Mouse (Mus musculus): ENCODE data around the gene Fundc1. TPM values are rescaled to one million over a fixed set of nuclear protein-coding genes. Genes with fewer than 3 reads are reported as not detected.
"Not testable (repeated sequence)": the region's sequence is repeated elsewhere in the genome, so short reads cannot be mapped to it uniquely, and the experiment has no call there.

Fundc1 gene
- 66.3 and 73.8 TPM in 2 replicates for polyA plus RNA-seq (2015; fragmentation: Nextera tagmentation; extraction: Ambion mirVana)

- H3K4me3 ChIP-seq (replicated peaks) = peak within 1 kb of the TSS; percentile 44
- H3K4me1 ChIP-seq (replicated peaks) = peaks cover 3% of the 10 kb centered on the region; the same call in 1 of the 2 replicates
- peak; percentile 98 for ATAC-seq
- H3K27me3 ChIP-seq = no peaks in the 10 kb centered on the region
- WGBS = 12% methylated on average over 28 of the region's 30 CpGs
- no peaks in the 10 kb centered on the region for H3K9me3 ChIP-seq
- peak within 1 kb of the TSS; percentile 72 for H3K9ac ChIP-seq (replicated peaks)
- peak within 1 kb of the TSS; percentile 52 for H3K4me2 ChIP-seq (replicated peaks)
- H3K36me3 ChIP-seq = no peaks in the 10 kb centered on the region
- peak within 1 kb of the TSS; percentile 93 for H3K27ac ChIP-seq
These were observed at the start of gene Fundc1 for GRCm38 (mm10) chrX:17571621-17572459. Fundc1 (minus strand) TSS chrX:17572325.

GRCm38 (mm10) chrX:17611253-17611652 lies 39.1 kb upstream of the Fundc1 start:
- H3K4me2 ChIP-seq (replicated peaks) = no peak overlapping the region
- no peak overlapping the region for H3K9ac ChIP-seq (replicated peaks)
- no peak overlapping the region for H3K27ac ChIP-seq
- H3K36me3 ChIP-seq = no peaks in the 10 kb centered on the region
- WGBS = 68% methylated on average over 1 of the region's 1 CpGs
- no peaks in the 10 kb centered on the region for H3K27me3 ChIP-seq
- no peaks in the 10 kb centered on the region for H3K9me3 ChIP-seq
- no peak for ATAC-seq
- no peak overlapping the region for H3K4me3 ChIP-seq (replicated peaks)
- H3K4me1 ChIP-seq (replicated peaks) = no peaks in the 10 kb centered on the region

GRCm38 (mm10) chrX:17608763-17609162 lies 36.6 kb upstream of the Fundc1 start:
- no peak for ATAC-seq
- Histone ChIP-seq H3K4me3 (replicated peaks) (no peak overlapping the region), H3K27me3 (no peaks in the 10 kb centered on the region), H3K9ac (replicated peaks) (no peak overlapping the region), H3K27ac (no peak overlapping the region), H3K4me1 (replicated peaks) (no peaks in the 10 kb centered on the region), H3K9me3 (no peaks in the 10 kb centered on the region), H3K4me2 (replicated peaks) (no peak overlapping the region), H3K36me3 (no peaks in the 10 kb centered on the region)
- WGBS = 69% methylated on average over 1 of the region's 1 CpGs

GRCm38 (mm10) chrX:17607668-17608067 lies 35.5 kb upstream of the Fundc1 start:
- H3K4me2 ChIP-seq (replicated peaks) = no peak overlapping the region
- no peaks in the 10 kb centered on the region for H3K36me3 ChIP-seq
- ATAC-seq = no peak
- H3K27ac ChIP-seq = no peak overlapping the region
- H3K4me1 ChIP-seq (replicated peaks) = no peaks in the 10 kb centered on the region
- no peak overlapping the region for H3K4me3 ChIP-seq (replicated peaks)
- WGBS = 84% methylated on average over 3 of the region's 3 CpGs
- H3K9ac ChIP-seq (replicated peaks) = no peak overlapping the region
- H3K9me3 ChIP-seq = no peaks in the 10 kb centered on the region
- no peaks in the 10 kb centered on the region for H3K27me3 ChIP-seq

DNA sequence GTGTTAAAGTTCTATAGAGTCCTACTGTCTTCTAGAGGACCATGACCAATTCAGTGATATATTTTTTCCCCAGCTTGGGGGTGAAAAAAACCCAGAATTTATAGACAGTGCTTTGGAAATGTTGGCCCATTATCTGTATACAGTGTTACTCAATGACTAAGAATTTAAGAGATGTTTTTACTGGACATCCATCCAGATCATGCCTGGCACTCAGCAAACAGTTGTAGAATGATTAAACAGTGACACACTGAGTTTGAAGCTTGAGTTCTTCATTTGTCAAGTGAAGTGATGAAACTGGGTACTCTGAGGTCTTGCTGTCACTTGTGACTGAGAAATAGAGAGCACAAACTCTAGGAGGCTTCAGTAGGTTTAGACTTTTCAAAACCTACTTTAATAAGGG lies 21.2 kb upstream of the Fundc1 start:
- Histone ChIP-seq H3K9ac (replicated peaks) (no peak overlapping the region), H3K4me2 (replicated peaks) (no peak overlapping the region), H3K4me1 (replicated peaks) (no peaks in the 10 kb centered on the region), H3K27me3 (no peaks in the 10 kb centered on the region), H3K27ac (no peak overlapping the region), H3K36me3 (no peaks in the 10 kb centered on the region), H3K9me3 (no peaks in the 10 kb centered on the region), H3K4me3 (replicated peaks) (no peak overlapping the region)
- no peak for ATAC-seq

DNA sequence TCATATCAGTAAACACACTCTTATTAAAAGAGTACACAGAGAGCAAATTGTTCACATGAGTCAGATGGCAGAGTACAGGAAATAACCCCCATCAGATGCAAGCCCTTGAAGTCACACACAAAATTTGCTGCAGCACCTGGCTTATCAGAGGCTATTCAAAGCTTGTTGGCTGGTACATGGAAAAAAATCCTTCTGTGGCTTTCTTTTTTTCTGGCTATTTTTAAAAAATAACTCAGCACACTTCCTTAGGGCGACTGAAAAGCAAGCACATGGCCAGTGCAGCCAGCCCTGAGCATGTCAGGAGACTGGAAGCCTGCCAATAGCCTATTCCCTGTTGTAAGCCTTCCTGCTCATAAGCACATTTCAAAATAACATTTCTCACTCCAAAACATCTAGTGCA lies 18.6 kb upstream of the Fundc1 start:
- no peak for ATAC-seq
- H3K27ac ChIP-seq = no peak overlapping the region

DNA sequence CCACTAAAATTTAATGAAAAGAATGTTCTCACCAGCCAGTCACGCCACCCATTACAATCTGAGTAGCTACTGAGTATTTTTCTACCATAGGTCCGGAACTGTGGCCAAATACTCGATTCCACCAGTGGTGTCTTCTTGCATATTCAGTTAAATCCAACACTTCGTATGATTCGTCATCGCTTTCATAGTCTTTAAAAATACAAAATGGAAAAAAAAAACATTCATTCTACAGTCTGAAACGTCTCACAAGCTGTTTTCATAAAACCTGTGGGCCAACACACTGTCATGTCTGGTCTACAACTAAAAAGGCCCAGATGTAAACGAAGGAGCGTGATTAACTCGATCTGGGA lies 879 bp downstream of the Fundc1 start:
- peak overlapping the region; percentile 44 for H3K4me3 ChIP-seq (replicated peaks)
- ATAC-seq = no peak
- H3K36me3 ChIP-seq = no peaks in the 10 kb centered on the region
- H3K9me3 ChIP-seq = no peaks in the 10 kb centered on the region
- WGBS = 23% methylated on average over 10 of the region's 10 CpGs
- peak overlapping the region; percentile 72 for H3K9ac ChIP-seq (replicated peaks)
- H3K4me1 ChIP-seq (replicated peaks) = peaks cover 3% of the 10 kb centered on the region; the same call in 1 of the 2 replicates
- H3K27me3 ChIP-seq = no peaks in the 10 kb centered on the region
- peak overlapping the region; percentile 93 for H3K27ac ChIP-seq
- peak overlapping the region; percentile 52 for H3K4me2 ChIP-seq (replicated peaks)

More for the DNA sequence above, 18.6 kb upstream of the Fundc1 start:
- H3K9me3 ChIP-seq = no peaks in the 10 kb centered on the region
- no peak overlapping the region for H3K4me3 ChIP-seq (replicated peaks)
- 58% methylated on average over 1 of the region's 1 CpGs for WGBS
- H3K4me2 ChIP-seq (replicated peaks) = no peak overlapping the region
- no peaks in the 10 kb centered on the region for H3K4me1 ChIP-seq (replicated peaks)
- no peaks in the 10 kb centered on the region for H3K36me3 ChIP-seq
- H3K9ac ChIP-seq (replicated peaks) = no peak overlapping the region
- H3K27me3 ChIP-seq = no peaks in the 10 kb centered on the region

GRCm38 (mm10) chrX:17568670-17569069 lies 3.5 kb downstream of the Fundc1 start:
- H3K9ac ChIP-seq (replicated peaks) = no peak overlapping the region
- whole genome bisulfite sequencing = 79% methylated on average over 2 of the region's 2 CpGs
- no peak for ATAC-seq

GRCm38 (mm10) chrX:17565743-17566142 lies 6.4 kb downstream of the Fundc1 start:
- Histone ChIP-seq H3K4me2 (replicated peaks) (no peak overlapping the region), H3K27me3 (no peaks in the 10 kb centered on the region), H3K4me1 (replicated peaks) (peaks cover 10% of the 10 kb centered on the region), H3K4me3 (replicated peaks) (no peak overlapping the region), H3K9me3 (no peaks in the 10 kb centered on the region), H3K36me3 (no peaks in the 10 kb centered on the region), H3K27ac (0 out of 2 replicates have a peak overlapping the region, but pooled peaks have one; percentile 30), H3K9ac (replicated peaks) (no peak overlapping the region)
- no peak for ATAC-seq

More at GRCm38 (mm10) chrX:17568670-17569069, 3.5 kb downstream of the Fundc1 start:
- Histone ChIP-seq H3K27me3 (no peaks in the 10 kb centered on the region), H3K36me3 (no peaks in the 10 kb centered on the region), H3K9me3 (no peaks in the 10 kb centered on the region), H3K4me3 (replicated peaks) (no peak overlapping the region), H3K27ac (no peak overlapping the region), H3K4me2 (replicated peaks) (no peak overlapping the region), H3K4me1 (replicated peaks) (peaks cover 10% of the 10 kb centered on the region)

DNA sequence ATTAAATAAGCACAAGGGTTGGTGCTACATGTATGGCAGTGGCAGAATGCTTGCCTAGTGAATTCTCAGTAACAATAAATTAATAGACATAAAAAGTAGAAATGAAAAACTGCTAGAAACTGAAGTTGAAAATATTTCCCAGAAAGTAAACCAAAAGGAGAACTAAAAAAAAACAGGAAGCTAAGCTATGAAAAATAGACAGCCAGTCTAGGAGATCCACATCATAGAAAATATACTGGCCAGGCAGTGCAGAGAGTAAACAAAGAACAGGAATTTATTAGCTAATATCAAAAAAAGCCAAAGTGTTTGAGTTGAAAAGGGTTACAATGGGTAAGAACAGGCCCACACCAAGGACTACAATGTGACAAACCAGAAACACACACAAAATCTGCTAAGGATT lies 7.4 kb downstream of the Fundc1 start:
- no peak for ATAC-seq
- Histone ChIP-seq H3K27me3 (no peaks in the 10 kb centered on the region), H3K4me2 (replicated peaks) (no peak overlapping the region), H3K27ac (no peak overlapping the region), H3K36me3 (no peaks in the 10 kb centered on the region), H3K4me1 (replicated peaks) (peaks cover 10% of the 10 kb centered on the region), H3K4me3 (replicated peaks) (no peak overlapping the region), H3K9me3 (no peaks in the 10 kb centered on the region), H3K9ac (replicated peaks) (no peak overlapping the region)

DNA sequence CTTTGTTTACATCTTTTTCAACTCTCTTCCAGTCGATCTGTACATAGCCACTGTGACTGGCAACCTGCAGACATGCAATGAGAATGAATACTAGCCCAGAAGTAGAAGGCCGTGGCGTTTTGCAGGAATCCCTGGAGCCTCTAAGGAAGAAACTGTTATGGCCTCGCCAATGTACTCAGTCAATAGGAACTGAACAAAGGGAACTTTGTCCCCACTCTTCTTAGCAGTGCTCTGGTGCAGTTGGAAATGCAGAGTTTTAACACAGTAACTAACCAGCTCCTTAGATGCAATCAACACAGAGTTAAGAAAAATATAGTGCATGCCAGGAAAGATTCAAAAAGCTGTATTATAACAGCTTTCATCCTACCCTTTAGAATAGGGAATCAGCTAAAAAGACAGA lies 13.4 kb downstream of the Fundc1 start:
- Histone ChIP-seq H3K9ac (replicated peaks) (no peak overlapping the region), H3K27ac (0 out of 2 replicates have a peak overlapping the region, but pooled peaks have one; percentile 30), H3K36me3 (no peaks in the 10 kb centered on the region), H3K9me3 (no peaks in the 10 kb centered on the region), H3K4me1 (replicated peaks) (no peaks in the 10 kb centered on the region), H3K27me3 (no peaks in the 10 kb centered on the region), H3K4me2 (replicated peaks) (no peak overlapping the region), H3K4me3 (replicated peaks) (no peak overlapping the region)
- ATAC-seq = no peak
- 40% methylated on average over 4 of the region's 4 CpGs for WGBS

GRCm38 (mm10) chrX:17554488-17554887 lies 17.6 kb downstream of the Fundc1 start:
- WGBS = 67% methylated on average over 4 of the region's 4 CpGs
- no peak overlapping the region for H3K27ac ChIP-seq
- no peaks in the 10 kb centered on the region for H3K4me1 ChIP-seq (replicated peaks)
- no peak overlapping the region for H3K4me3 ChIP-seq (replicated peaks)
- H3K4me2 ChIP-seq (replicated peaks) = no peak overlapping the region
- no peaks in the 10 kb centered on the region for H3K36me3 ChIP-seq
- no peaks in the 10 kb centered on the region for H3K27me3 ChIP-seq
- H3K9ac ChIP-seq (replicated peaks) = no peak overlapping the region
- H3K9me3 ChIP-seq = no peaks in the 10 kb centered on the region
- no peak for ATAC-seq

DNA sequence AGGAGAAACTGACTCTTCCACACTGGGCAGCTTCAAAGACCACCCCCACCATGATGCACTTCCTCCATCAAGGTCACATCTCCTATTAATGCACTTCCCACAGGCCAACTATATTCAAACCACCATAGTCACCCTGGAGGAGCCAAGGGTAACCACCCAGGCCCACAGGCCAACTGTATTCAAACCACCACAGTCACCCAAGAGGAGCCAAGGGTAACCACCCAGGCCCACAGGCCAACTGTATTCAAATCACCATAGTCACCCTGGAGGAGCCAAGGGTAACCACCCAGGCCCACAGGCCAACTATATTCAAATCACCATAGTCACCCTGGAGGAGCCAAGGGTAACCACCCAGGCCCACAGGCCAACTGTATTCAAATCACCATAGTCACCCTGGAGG lies 20.5 kb downstream of the Fundc1 start:
- not testable (repeated sequence) for H3K9ac ChIP-seq (replicated peaks); H3K27ac ChIP-seq; H3K27me3 ChIP-seq; ATAC-seq; H3K4me3 ChIP-seq (replicated peaks); H3K9me3 ChIP-seq; H3K36me3 ChIP-seq; H3K4me2 ChIP-seq (replicated peaks); H3K4me1 ChIP-seq (replicated peaks)
